Mouse (Mus musculus): Measurements from ENCODE around the gene Ppp1r32. TPM values are rescaled to one million over a fixed set of nuclear protein-coding genes. Genes with fewer than 3 reads are reported as not detected.

The Ppp1r32 gene
- polyA plus RNA-seq, 1 experiment from 2014 or later = not detected

GRCm38 (mm10) chr19:10455437-10455806 is 27.3 kb downstream of the Ppp1r32 start:
- Histone ChIP-seq H3K4me3 (no peak overlapping the region), H3K4me1 (peaks cover 19% of the 10 kb centered on the region), H3K27me3 (ENCODE audit: insufficient read depth, poor library complexity, severe bottlenecking) (peaks cover 100% of the 10 kb centered on the region), H3K36me3 (no peaks in the 10 kb centered on the region), H3K27ac (no peak overlapping the region), H3K9me3 (no peaks in the 10 kb centered on the region)
- WGBS = 63% methylated on average over 3 of the region's 3 CpGs
- DNase-seq (ENCODE audit: low spot score) = no peak

- DNase-seq (ENCODE audit: low spot score) = no peak
- no peaks in the 10 kb centered on the region for H3K36me3 ChIP-seq
- no peak overlapping the region for H3K27ac ChIP-seq
- WGBS = 62% methylated on average over 4 of the region's 4 CpGs
- no peaks in the 10 kb centered on the region for H3K9me3 ChIP-seq
- peaks cover 100% of the 10 kb centered on the region for H3K27me3 ChIP-seq (ENCODE audit: insufficient read depth, poor library complexity, severe bottlenecking)
- peaks cover 19% of the 10 kb centered on the region for H3K4me1 ChIP-seq
- H3K4me3 ChIP-seq = no peak overlapping the region
Observed at GRCm38 (mm10) chr19:10454718-10455436, 27.9 kb downstream of the Ppp1r32 start.

GRCm38 (mm10) chr19:10449708-10450107 is 33.0 kb downstream of the Ppp1r32 start:
- Histone ChIP-seq H3K9me3 (no peaks in the 10 kb centered on the region), H3K4me3 (no peak overlapping the region), H3K4me1 (no peaks in the 10 kb centered on the region), H3K36me3 (no peaks in the 10 kb centered on the region), H3K27me3 (ENCODE audit: insufficient read depth, poor library complexity, severe bottlenecking) (peaks cover 69% of the 10 kb centered on the region), H3K27ac (no peak overlapping the region)
- whole genome bisulfite sequencing = 0% methylated on average over 3 of the region's 3 CpGs
- DNase-seq (ENCODE audit: low spot score) = peak; percentile 84

- Histone ChIP-seq H3K4me1 (no peaks in the 10 kb centered on the region), H3K27ac (no peak overlapping the region), H3K36me3 (no peaks in the 10 kb centered on the region), H3K4me3 (no peak overlapping the region), H3K27me3 (ENCODE audit: insufficient read depth, poor library complexity, severe bottlenecking) (peaks cover 69% of the 10 kb centered on the region), H3K9me3 (no peaks in the 10 kb centered on the region)
- DNase-seq (ENCODE audit: low spot score) = no peak
- 38% methylated on average over 6 of the region's 6 CpGs for WGBS
Observed at GRCm38 (mm10) chr19:10449190-10449589, 33.5 kb downstream of the Ppp1r32 start.

- no peak for DNase-seq (ENCODE audit: low spot score)
- no peaks in the 10 kb centered on the region for H3K36me3 ChIP-seq
- no peak overlapping the region for H3K4me3 ChIP-seq
- H3K9me3 ChIP-seq = no peaks in the 10 kb centered on the region
- H3K27me3 ChIP-seq (ENCODE audit: insufficient read depth, poor library complexity, severe bottlenecking) = peaks cover 69% of the 10 kb centered on the region
- H3K27ac ChIP-seq = no peak overlapping the region
- 87% methylated on average over 7 of the region's 7 CpGs for WGBS
- H3K4me1 ChIP-seq = no peaks in the 10 kb centered on the region
Observed at GRCm38 (mm10) chr19:10448275-10448674, 34.5 kb downstream of the Ppp1r32 start.

- H3K36me3 ChIP-seq = no peaks in the 10 kb centered on the region
- H3K4me3 ChIP-seq = no peak overlapping the region
- DNase-seq (ENCODE audit: low spot score) = no peak
- peaks cover 57% of the 10 kb centered on the region for H3K27me3 ChIP-seq (ENCODE audit: insufficient read depth, poor library complexity, severe bottlenecking)
- no peaks in the 10 kb centered on the region for H3K4me1 ChIP-seq
- WGBS = 71% methylated on average over 15 of the region's 15 CpGs
- H3K9me3 ChIP-seq = no peaks in the 10 kb centered on the region
- H3K27ac ChIP-seq = no peak overlapping the region
Observed at GRCm38 (mm10) chr19:10444685-10445369, 37.9 kb downstream of the Ppp1r32 start.

GRCm38 (mm10) chr19:10437521-10437920 is 45.2 kb downstream of the Ppp1r32 start:
- Histone ChIP-seq H3K36me3 (no peaks in the 10 kb centered on the region), H3K27ac (no peak overlapping the region), H3K27me3 (ENCODE audit: insufficient read depth, poor library complexity, severe bottlenecking) (peaks cover 69% of the 10 kb centered on the region), H3K4me1 (peaks cover 35% of the 10 kb centered on the region), H3K9me3 (no peaks in the 10 kb centered on the region), H3K4me3 (no peak overlapping the region)
- 63% methylated on average over 1 of the region's 1 CpGs for WGBS
- DNase-seq (ENCODE audit: low spot score) = no peak

GRCm38 (mm10) chr19:10436726-10437125 is 46.0 kb downstream of the Ppp1r32 start:
- WGBS = 35% methylated on average over 1 of the region's 1 CpGs

GRCm38 (mm10) chr19:10435908-10436307 is 46.8 kb downstream of the Ppp1r32 start:
- H3K9me3 ChIP-seq = no peaks in the 10 kb centered on the region
- DNase-seq (ENCODE audit: low spot score) = no peak
- H3K27ac ChIP-seq = no peak overlapping the region
- H3K36me3 ChIP-seq = no peaks in the 10 kb centered on the region
- 30% methylated on average over 3 of the region's 3 CpGs for WGBS
- peaks cover 45% of the 10 kb centered on the region for H3K4me1 ChIP-seq
- no peak overlapping the region for H3K4me3 ChIP-seq
- H3K27me3 ChIP-seq (ENCODE audit: insufficient read depth, poor library complexity, severe bottlenecking) = peaks cover 72% of the 10 kb centered on the region

More at GRCm38 (mm10) chr19:10436726-10437125, 46.0 kb downstream of the Ppp1r32 start:
- no peak for DNase-seq (ENCODE audit: low spot score)
- Histone ChIP-seq H3K9me3 (no peaks in the 10 kb centered on the region), H3K27ac (no peak overlapping the region), H3K4me3 (no peak overlapping the region), H3K36me3 (no peaks in the 10 kb centered on the region), H3K27me3 (ENCODE audit: insufficient read depth, poor library complexity, severe bottlenecking) (peaks cover 67% of the 10 kb centered on the region), H3K4me1 (peaks cover 37% of the 10 kb centered on the region)

GRCm38 (mm10) chr19:10434927-10435326 is 47.8 kb downstream of the Ppp1r32 start:
- H3K4me3 ChIP-seq = no peak overlapping the region
- peaks cover 51% of the 10 kb centered on the region for H3K4me1 ChIP-seq
- no peak for DNase-seq (ENCODE audit: low spot score)
- no peaks in the 10 kb centered on the region for H3K36me3 ChIP-seq
- H3K27ac ChIP-seq = no peak overlapping the region
- H3K27me3 ChIP-seq (ENCODE audit: insufficient read depth, poor library complexity, severe bottlenecking) = peaks cover 76% of the 10 kb centered on the region
- no peaks in the 10 kb centered on the region for H3K9me3 ChIP-seq
- WGBS = 71% methylated on average over 6 of the region's 6 CpGs

- Histone ChIP-seq H3K27ac (peak overlapping the region; percentile 23; the same call in 1 of the 2 replicates), H3K36me3 (no peaks in the 10 kb centered on the region), H3K4me3 (no peak overlapping the region), H3K9me3 (no peaks in the 10 kb centered on the region), H3K27me3 (ENCODE audit: insufficient read depth, poor library complexity, severe bottlenecking) (peaks cover 76% of the 10 kb centered on the region), H3K4me1 (peaks cover 51% of the 10 kb centered on the region)
- 43% methylated on average over 9 of the region's 9 CpGs for WGBS
- no peak for DNase-seq (ENCODE audit: low spot score)
Observed at GRCm38 (mm10) chr19:10433879-10434540, 48.7 kb downstream of the Ppp1r32 start.

GRCm38 (mm10) chr19:10433225-10433624 is 49.5 kb downstream of the Ppp1r32 start:
- H3K4me1 ChIP-seq = peaks cover 51% of the 10 kb centered on the region
- H3K27ac ChIP-seq = peak overlapping the region; percentile 56; the same call in 1 of the 2 replicates
- 39% methylated on average over 7 of the region's 7 CpGs for WGBS
- H3K36me3 ChIP-seq = no peaks in the 10 kb centered on the region
- H3K4me3 ChIP-seq = no peak overlapping the region
- H3K27me3 ChIP-seq (ENCODE audit: insufficient read depth, poor library complexity, severe bottlenecking) = peaks cover 76% of the 10 kb centered on the region
- DNase-seq (ENCODE audit: low spot score) = no peak
- H3K9me3 ChIP-seq = no peaks in the 10 kb centered on the region

- no peak for DNase-seq (ENCODE audit: low spot score)
- Histone ChIP-seq H3K27ac (no peak overlapping the region), H3K36me3 (no peaks in the 10 kb centered on the region), H3K4me3 (no peak overlapping the region), H3K4me1 (peaks cover 54% of the 10 kb centered on the region), H3K9me3 (no peaks in the 10 kb centered on the region), H3K27me3 (ENCODE audit: insufficient read depth, poor library complexity, severe bottlenecking) (peaks cover 84% of the 10 kb centered on the region)
- 36% methylated on average over 4 of the region's 4 CpGs for WGBS
Observed at GRCm38 (mm10) chr19:10431841-10432240, 50.9 kb downstream of the Ppp1r32 start.

Measured in heart, embryonic 10.5 days (tissue).